Mouse (Mus musculus) midbrain, postnatal 0 days (tissue): ENCODE measurements at regions not wholly inside any gene's neighbourhood (a gene's known extent, or its start where the extent isn't known, plus 50 kb on each side); places are given as distances from the start of the nearest gene placed in this dataset.
A peak's percentile ranks its signal among the peaks of the same experiment; 100 is the strongest.

ENCODE experiments used
- ATAC-seq: fragments of 200-750 bp; cut with Nextera tagmentation; 2 replicates; pipeline ENCODE4 v1.8.0; 2017; ENCODE audit warnings: moderate number of reproducible peaks, mild to moderate bottlenecking, moderate TSS enrichment, moderate library complexity; ENCODE audit not compliant: low FRiP score
- DNase-seq: peaks from one replicate; pipeline ENCODE4 v3.0.0-alpha.2; 2015; ENCODE audit warnings: low spot score
- H3K27ac ChIP-seq: fragments of 300-500 bp; sonication (generic); 2 replicates; pipeline ENCODE4 v1.5.1; 2014; ENCODE audit warnings: low read depth, mild to moderate bottlenecking, low read length, mixed read lengths
- H3K27me3 ChIP-seq: fragments of 300-500 bp; sonication (generic); 2 replicates; pipeline ENCODE4 v1.6.1; 2014; ENCODE audit warnings: low read length, control low read depth, mixed read lengths; ENCODE audit not compliant: insufficient read depth
- H3K36me3 ChIP-seq: fragments of 300-500 bp; sonication (generic); 2 replicates; pipeline ENCODE4 v1.6.1; 2014; ENCODE audit warnings: low read length, control low read depth, mixed read lengths; ENCODE audit not compliant: insufficient read depth
- H3K4me1 ChIP-seq: fragments of 300-500 bp; sonication (generic); 2 replicates; pipeline ENCODE4 v1.6.1; 2014; ENCODE audit warnings: mild to moderate bottlenecking, control low read depth, antibody characterized with exemption, low read length, mixed read lengths; ENCODE audit not compliant: insufficient read depth
- H3K4me2 ChIP-seq: fragments of 300-500 bp; sonication (generic); 2 replicates; pipeline ENCODE4 v1.6.1; 2014; ENCODE audit warnings: low read depth, mild to moderate bottlenecking, low read length, mixed read lengths; ENCODE audit not compliant: poor library complexity, severe bottlenecking
- H3K4me3 ChIP-seq: fragments of 300-500 bp; sonication (generic); 2 replicates; pipeline ENCODE4 v1.5.1; 2014; ENCODE audit warnings: low read depth, mild to moderate bottlenecking, low read length, moderate library complexity
- H3K9ac ChIP-seq: fragments of 300-500 bp; sonication (generic); replicated peaks from 2 replicates; pipeline ENCODE4 v1.6.1; 2014; ENCODE audit warnings: mild to moderate bottlenecking, low read length, moderate library complexity, mixed read lengths; ENCODE audit not compliant: poor library complexity, severe bottlenecking
- H3K9me3 ChIP-seq: fragments of 300-500 bp; sonication (generic); 2 replicates; pipeline ENCODE4 v1.6.1; 2016; ENCODE audit warnings: low read length, control low read depth
- CTCF ChIP-seq: IDR thresholded peaks from 2 replicates; pipeline ENCODE4 v1.5.1; 2016; ENCODE audit warnings: antibody characterized with exemption, mild to moderate bottlenecking
- WGBS: fragments of 180-500 bp; shearing (Covaris S2); extraction: QIAGEN DNeasy Blood & Tissue Kit; methylation state at CpG from one replicate; pipeline ENCODE4 v1.1.7; 2014; 5-methylcytosine and 5-hydroxymethylcytosine counted together

- ATAC-seq (no peak), DNase-seq (no peak)
- Histone ChIP-seq H3K36me3 (no peaks in the 10 kb centered on the region), H3K4me2 (no peak overlapping the region), H3K4me1 (no peaks in the 10 kb centered on the region), H3K27me3 (no peaks in the 10 kb centered on the region), H3K4me3 (no peak overlapping the region), H3K9ac (no peak overlapping the region), H3K9me3 (no peaks in the 10 kb centered on the region), H3K27ac (no peak overlapping the region)
- TF ChIP-seq CTCF = no peak
These were observed 543.6 kb upstream of the Slitrk1 start for GRCm38 (mm10) chr14:109457537-109458053.

GRCm38 (mm10) chr14:109434205-109434604, 520.2 kb upstream of the Slitrk1 start:
- Histone ChIP-seq H3K9me3 (no peaks in the 10 kb centered on the region), H3K27me3 (no peaks in the 10 kb centered on the region), H3K9ac (no peak overlapping the region), H3K27ac (no peak overlapping the region), H3K4me2 (no peak overlapping the region), H3K4me1 (no peaks in the 10 kb centered on the region), H3K4me3 (no peak overlapping the region), H3K36me3 (no peaks in the 10 kb centered on the region)
- TF ChIP-seq CTCF = no peak
- ATAC-seq (no peak), DNase-seq (no peak)

GRCm38 (mm10) chr14:109432893-109433524, 519.1 kb upstream of the Slitrk1 start:
- no peak overlapping the region for H3K9ac ChIP-seq
- TF ChIP-seq CTCF = no peak
- no peaks in the 10 kb centered on the region for H3K36me3 ChIP-seq
- no peaks in the 10 kb centered on the region for H3K4me1 ChIP-seq
- H3K27ac ChIP-seq = no peak overlapping the region
- no peaks in the 10 kb centered on the region for H3K9me3 ChIP-seq
- DNase-seq = peak; percentile 28
- no peaks in the 10 kb centered on the region for H3K27me3 ChIP-seq
- no peak overlapping the region for H3K4me3 ChIP-seq
- no peak overlapping the region for H3K4me2 ChIP-seq
- no peak for ATAC-seq
- 50% methylated on average over 3 of the region's 3 CpGs for WGBS
